Mouse (Mus musculus): ENCODE results near the gene Gm16253. TPM values are rescaled to one million over a fixed set of nuclear protein-coding genes. Genes with fewer than 3 reads are reported as not detected.

Gene Gm16253
- polyA plus RNA-seq, 1 experiment: not detected

DNA sequence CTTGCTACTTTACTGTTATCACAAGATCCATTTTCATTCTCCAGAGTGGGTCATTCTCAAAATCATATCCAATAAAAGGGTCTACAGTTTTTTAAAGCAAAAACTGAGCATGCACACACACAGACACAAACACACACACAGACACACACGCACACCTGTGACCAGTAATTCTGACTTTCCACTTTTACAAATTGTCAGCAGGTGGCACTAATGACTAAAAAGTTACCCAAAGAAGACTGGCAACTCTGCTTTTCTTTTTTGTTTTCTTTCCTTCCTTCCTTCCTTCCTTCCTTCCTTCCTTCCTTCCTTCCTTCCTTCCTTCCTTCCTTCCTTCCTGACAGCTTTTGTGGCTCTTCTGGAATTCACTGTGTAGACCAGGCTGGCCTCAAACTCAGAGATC lies 31.2 kb upstream of the Gm16253 start:
- H3K4me3 ChIP-seq (ENCODE audit: insufficient read depth, low read depth, low read length): no peak overlapping the region

DNA sequence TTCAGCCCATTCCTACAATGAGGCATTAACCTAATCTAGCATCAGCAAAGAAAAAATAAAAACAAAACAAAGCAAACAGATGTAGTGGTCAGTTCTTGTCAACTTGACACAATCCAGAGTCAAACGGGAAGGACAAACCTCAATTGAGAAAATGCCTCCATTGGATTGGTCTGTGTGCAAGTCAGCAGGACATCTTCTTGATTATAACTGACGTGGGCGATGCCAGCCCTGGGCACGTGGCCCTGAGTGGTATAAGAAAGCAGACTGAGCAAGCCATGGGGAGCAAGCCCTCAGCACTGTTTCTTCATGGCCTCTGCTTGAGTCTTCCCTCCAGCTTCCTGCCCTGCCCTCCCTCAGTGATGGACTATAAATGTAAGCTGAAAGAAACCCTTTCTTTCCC lies 29.9 kb upstream of the Gm16253 start:
- H3K4me3 ChIP-seq (ENCODE audit: insufficient read depth, low read depth, low read length): no peak overlapping the region
- no peak overlapping the region for H3K27ac ChIP-seq (ENCODE audit: insufficient read depth, low read depth, low read length)
- WGBS: 33% methylated on average over 4 of the region's 4 CpGs
- no peaks in the 10 kb centered on the region for H3K4me1 ChIP-seq (ENCODE audit: control insufficient read depth, insufficient read depth, low read length)
- TF ChIP-seq POLR2A (IDR thresholded peaks at IDR 0.05; ENCODE audit: insufficient read depth, low read depth, low read length) (no peak), CTCF (IDR thresholded peaks at IDR 0.05; ENCODE audit: insufficient read depth, low read depth, low read length) (no peak)

More for the DNA sequence above, 31.2 kb upstream of the Gm16253 start:
- 33% methylated on average over 1 of the region's 1 CpGs for WGBS
- TF ChIP-seq POLR2A (IDR thresholded peaks at IDR 0.05; ENCODE audit: insufficient read depth, low read depth, low read length) (no peak), CTCF (IDR thresholded peaks at IDR 0.05; ENCODE audit: insufficient read depth, low read depth, low read length) (no peak)
- Histone ChIP-seq H3K4me1 (ENCODE audit: control insufficient read depth, insufficient read depth, low read length) (no peaks in the 10 kb centered on the region), H3K27ac (ENCODE audit: insufficient read depth, low read depth, low read length) (no peak overlapping the region)

DNA sequence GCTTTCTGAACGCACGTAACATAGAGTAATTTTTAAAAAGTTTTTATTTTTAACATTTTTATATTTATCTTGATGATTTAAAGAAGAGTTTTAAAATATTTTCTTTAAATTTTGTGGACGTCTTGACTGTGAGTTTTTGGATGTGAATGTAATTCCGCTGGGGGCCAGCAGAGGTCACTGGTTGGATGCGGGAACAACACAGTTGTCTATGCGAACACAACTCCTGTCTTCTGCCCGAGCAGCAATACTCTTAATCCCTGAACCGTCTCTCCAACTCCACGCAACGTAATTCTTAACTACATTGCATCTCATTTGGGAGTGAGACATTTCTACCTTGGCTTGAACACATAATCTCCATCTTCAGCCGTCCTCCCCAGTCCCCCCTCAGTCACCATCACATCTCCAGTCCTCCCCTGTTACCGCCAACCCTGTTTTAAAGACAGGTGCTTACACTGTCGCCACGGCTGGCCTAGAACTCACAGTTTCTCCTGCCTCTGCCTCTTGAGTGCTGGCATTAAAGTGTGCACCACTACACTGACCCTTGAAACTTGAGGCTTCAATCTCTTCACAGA lies 29.3 kb upstream of the Gm16253 start:
- Histone ChIP-seq H3K4me3 (ENCODE audit: insufficient read depth, low read depth, low read length) (no peak overlapping the region), H3K4me1 (ENCODE audit: control insufficient read depth, insufficient read depth, low read length) (no peaks in the 10 kb centered on the region), H3K27ac (ENCODE audit: insufficient read depth, low read depth, low read length) (no peak overlapping the region)
- 9% methylated on average over 14 of the region's 14 CpGs for WGBS
- no peak for TF ChIP-seq CTCF (IDR thresholded peaks at IDR 0.05; ENCODE audit: insufficient read depth, low read depth, low read length)
- no peak for TF ChIP-seq POLR2A (IDR thresholded peaks at IDR 0.05; ENCODE audit: insufficient read depth, low read depth, low read length)

DNA sequence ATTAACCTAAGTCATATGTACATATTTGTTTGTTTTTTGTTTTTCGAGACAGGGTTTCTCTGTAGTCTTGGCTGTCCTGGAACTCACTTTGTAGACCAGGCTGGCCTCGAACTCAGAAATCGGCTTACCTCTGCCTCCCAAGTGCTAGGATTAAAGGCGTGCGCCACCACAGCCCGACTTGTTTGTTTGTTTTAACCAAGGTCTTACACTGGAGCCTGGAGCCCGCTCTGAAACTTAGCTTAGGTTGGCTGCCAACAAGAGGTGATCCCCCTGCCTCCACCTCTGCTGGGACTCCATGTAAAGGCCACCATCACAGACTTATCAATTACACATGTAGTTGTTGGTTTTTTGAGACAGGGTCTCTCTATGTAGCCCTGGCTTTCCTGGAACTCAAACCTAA lies 28.0 kb upstream of the Gm16253 start:
- H3K27ac ChIP-seq (ENCODE audit: insufficient read depth, low read depth, low read length): no peak overlapping the region
- no peaks in the 10 kb centered on the region for H3K4me1 ChIP-seq (ENCODE audit: control insufficient read depth, insufficient read depth, low read length)
- TF ChIP-seq POLR2A (IDR thresholded peaks at IDR 0.05; ENCODE audit: insufficient read depth, low read depth, low read length) (no peak), CTCF (IDR thresholded peaks at IDR 0.05; ENCODE audit: insufficient read depth, low read depth, low read length) (no peak)
- no peak overlapping the region for H3K4me3 ChIP-seq (ENCODE audit: insufficient read depth, low read depth, low read length)
- 90% methylated on average over 7 of the region's 7 CpGs for WGBS

DNA sequence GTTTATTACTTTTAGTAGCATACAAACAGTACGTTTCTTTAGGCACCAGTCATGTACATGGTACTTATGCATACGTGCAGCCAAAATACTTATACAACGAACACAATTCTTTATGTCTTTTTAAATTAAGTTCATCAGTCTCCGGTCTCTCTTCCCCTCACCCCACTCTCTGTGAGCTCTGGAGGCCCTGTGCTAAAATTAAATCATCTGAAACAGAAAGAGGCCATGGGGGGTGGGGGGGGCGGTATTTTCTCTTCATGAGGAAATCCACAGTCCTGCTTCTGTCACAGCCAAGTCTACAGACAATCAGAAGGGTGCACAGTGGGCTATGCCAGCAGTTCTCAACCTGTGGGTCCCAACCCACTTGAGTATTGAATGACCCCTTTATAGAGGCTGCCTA lies 27.4 kb upstream of the Gm16253 start:
- Histone ChIP-seq H3K4me3 (ENCODE audit: insufficient read depth, low read depth, low read length) (no peak overlapping the region), H3K4me1 (ENCODE audit: control insufficient read depth, insufficient read depth, low read length) (no peaks in the 10 kb centered on the region), H3K27ac (ENCODE audit: insufficient read depth, low read depth, low read length) (no peak overlapping the region)
- no peak for TF ChIP-seq POLR2A (IDR thresholded peaks at IDR 0.05; ENCODE audit: insufficient read depth, low read depth, low read length)
- no peak for TF ChIP-seq CTCF (IDR thresholded peaks at IDR 0.05; ENCODE audit: insufficient read depth, low read depth, low read length)
- WGBS: 82% methylated on average over 5 of the region's 5 CpGs

- 1% methylated on average over 8 of the region's 8 CpGs for WGBS
- Histone ChIP-seq H3K4me1 (ENCODE audit: control insufficient read depth, insufficient read depth, low read length) (no peaks in the 10 kb centered on the region), H3K4me3 (ENCODE audit: insufficient read depth, low read depth, low read length) (no peak overlapping the region), H3K27ac (ENCODE audit: insufficient read depth, low read depth, low read length) (no peak overlapping the region)
- TF ChIP-seq CTCF (IDR thresholded peaks at IDR 0.05; ENCODE audit: insufficient read depth, low read depth, low read length) (no peak), POLR2A (IDR thresholded peaks at IDR 0.05; ENCODE audit: insufficient read depth, low read depth, low read length) (no peak)
These were observed 25.6 kb upstream of the Gm16253 start for GRCm38 (mm10) chr3:96551203-96551602.

- Histone ChIP-seq H3K4me3 (ENCODE audit: insufficient read depth, low read depth, low read length) (no peak overlapping the region), H3K4me1 (ENCODE audit: control insufficient read depth, insufficient read depth, low read length) (no peaks in the 10 kb centered on the region), H3K27ac (ENCODE audit: insufficient read depth, low read depth, low read length) (no peak overlapping the region)
- 66% methylated on average over 7 of the region's 7 CpGs for WGBS
- TF ChIP-seq CTCF (IDR thresholded peaks at IDR 0.05; ENCODE audit: insufficient read depth, low read depth, low read length) (no peak), POLR2A (IDR thresholded peaks at IDR 0.05; ENCODE audit: insufficient read depth, low read depth, low read length) (no peak)
These were observed 24.9 kb upstream of the Gm16253 start for GRCm38 (mm10) chr3:96551890-96552289.

GRCm38 (mm10) chr3:96553601-96554000 lies 23.2 kb upstream of the Gm16253 start:
- 89% methylated on average over 6 of the region's 6 CpGs for WGBS
- TF ChIP-seq POLR2A (IDR thresholded peaks at IDR 0.05; ENCODE audit: insufficient read depth, low read depth, low read length) (no peak), CTCF (IDR thresholded peaks at IDR 0.05; ENCODE audit: insufficient read depth, low read depth, low read length) (no peak)
- Histone ChIP-seq H3K4me1 (ENCODE audit: control insufficient read depth, insufficient read depth, low read length) (peaks cover 3% of the 10 kb centered on the region), H3K4me3 (ENCODE audit: insufficient read depth, low read depth, low read length) (no peak overlapping the region), H3K27ac (ENCODE audit: insufficient read depth, low read depth, low read length) (no peak overlapping the region)

- Histone ChIP-seq H3K4me3 (ENCODE audit: insufficient read depth, low read depth, low read length) (no peak overlapping the region), H3K4me1 (ENCODE audit: control insufficient read depth, insufficient read depth, low read length) (peaks cover 3% of the 10 kb centered on the region), H3K27ac (ENCODE audit: insufficient read depth, low read depth, low read length) (no peak overlapping the region)
- WGBS: 92% methylated on average over 6 of the region's 6 CpGs
- no peak for TF ChIP-seq CTCF (IDR thresholded peaks at IDR 0.05; ENCODE audit: insufficient read depth, low read depth, low read length)
- TF ChIP-seq POLR2A (IDR thresholded peaks at IDR 0.05; ENCODE audit: insufficient read depth, low read depth, low read length): no peak
These were observed 22.5 kb upstream of the Gm16253 start for GRCm38 (mm10) chr3:96554251-96554650.
